In the genomic region with DNA sequence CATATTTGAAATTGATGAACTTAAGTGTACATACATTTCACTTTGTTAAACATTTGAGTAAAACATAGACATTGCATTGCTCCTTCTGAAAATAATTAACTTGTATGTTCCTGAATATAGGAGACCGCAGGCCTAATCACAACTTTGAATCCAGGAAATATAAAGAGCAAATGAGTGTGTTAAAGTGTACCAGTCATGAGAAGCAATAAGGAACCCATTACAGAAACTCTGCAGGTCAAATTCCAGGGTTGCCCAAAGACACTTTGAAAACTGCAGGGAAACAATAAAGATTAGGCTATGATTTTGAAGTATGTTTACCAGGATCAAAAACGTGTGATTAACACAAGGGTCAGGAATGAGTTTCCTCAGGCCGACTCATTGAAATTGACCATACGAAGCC, we compare ENCODE assay signal across 26 mouse cellular contexts.
"Had no signal": no experiment of that assay in that cellular context is flagged by ENCODE, and none has a peak within 500 bp of the region (broad histone marks: within the 10 kb centered on the region; RNA-seq: fewer than 3 reads in every experiment).

No protein-coding gene starts in this region.

- H3K9ac ChIP-seq: forebrain, postnatal 0 days; heart, embryonic 13.5 days; heart, embryonic 15.5 days; hindbrain, embryonic 13.5 days; hindbrain, embryonic 15.5 days; kidney, embryonic 15.5 days; limb, embryonic 12.5 days; liver, embryonic 13.5 days had no signal

- H3K27ac ChIP-seq: gastrocnemius, adult 2 months; heart, adult 2 months; heart, embryonic 13.5 days; heart, embryonic 15.5 days; hindbrain, embryonic 13.5 days; hindbrain, embryonic 15.5 days; hindbrain, postnatal 0 days; kidney, embryonic 15.5 days; kidney, postnatal 0 days; layer of hippocampus, adult 2 months; left cerebral cortex, adult 2 months; limb, embryonic 10.5 days; limb, embryonic 12.5 days; liver, embryonic 13.5 days had no signal

- H3K4me2 ChIP-seq: heart, embryonic 11.5 days; heart, embryonic 13.5 days; heart, embryonic 15.5 days; hindbrain, embryonic 13.5 days; hindbrain, embryonic 15.5 days; kidney, embryonic 15.5 days; limb, embryonic 12.5 days; liver, embryonic 11.5 days; liver, embryonic 13.5 days had no signal

- H3K27me3 ChIP-seq: heart, embryonic 13.5 days; heart, embryonic 15.5 days; hindbrain, embryonic 13.5 days; hindbrain, embryonic 15.5 days; kidney, embryonic 15.5 days; limb, embryonic 12.5 days; liver, embryonic 13.5 days had no signal

- ATAC-seq: forebrain, postnatal 0 days; hindbrain, postnatal 0 days had no signal

- H3K9me3 ChIP-seq: heart, embryonic 13.5 days; heart, embryonic 15.5 days; hindbrain, embryonic 13.5 days; hindbrain, embryonic 15.5 days; kidney, embryonic 15.5 days; limb, embryonic 10.5 days; limb, embryonic 12.5 days; liver, embryonic 13.5 days had no signal

- H3K4me1 ChIP-seq: heart, embryonic 13.5 days; heart, embryonic 15.5 days; hindbrain, embryonic 13.5 days; hindbrain, embryonic 15.5 days; kidney, embryonic 15.5 days; limb, embryonic 10.5 days; limb, embryonic 12.5 days; liver, embryonic 13.5 days had no signal

- DNase-seq: forebrain, postnatal 0 days; gastrocnemius, adult 2 months; gastrocnemius, postnatal 10 days; gastrocnemius, postnatal 25 days; heart, adult 2 months; heart, postnatal 14 days; heart, postnatal 36 days; kidney, adult 18-20 months; kidney, adult 8-10 months; kidney, postnatal 14 days; kidney, postnatal 36 days; liver; liver, embryonic 13.5 days had no signal

- H3K36me3 ChIP-seq: heart, embryonic 13.5 days; heart, embryonic 15.5 days; hindbrain, embryonic 13.5 days; hindbrain, embryonic 15.5 days; kidney, embryonic 15.5 days; limb, embryonic 10.5 days; limb, embryonic 12.5 days; liver, embryonic 13.5 days had no signal

- H3K4me3 ChIP-seq: gastrocnemius, adult 2 months; heart, adult 2 months; heart, embryonic 13.5 days; heart, embryonic 15.5 days; hindbrain, embryonic 13.5 days; hindbrain, embryonic 15.5 days; kidney, embryonic 15.5 days; layer of hippocampus, adult 2 months; left cerebral cortex, adult 2 months; limb, embryonic 10.5 days; limb, embryonic 12.5 days; liver, embryonic 13.5 days had no signal
